Mouse (Mus musculus) CD4-positive helper T cell, adult 2 months (primary cell): ENCODE data around the gene Rhox3g.
"Not testable (repeated sequence)": the region's sequence is repeated elsewhere in the genome, so short reads cannot be mapped to it uniquely, and the experiment has no call there.

Source experiments
- DNase-seq: peaks from one replicate; pipeline ENCODE4 v3.0.0-alpha.2; 2012; ENCODE audit warnings: low read depth, missing footprints, low spot score

Gene Rhox3g

GRCm38 (mm10) chrX:37628512-37628911 is at the start of gene Rhox3g:
TSS of gene Rhox3g (minus strand) at chrX:37628612.
- DNase-seq: not testable (repeated sequence)

DNA sequence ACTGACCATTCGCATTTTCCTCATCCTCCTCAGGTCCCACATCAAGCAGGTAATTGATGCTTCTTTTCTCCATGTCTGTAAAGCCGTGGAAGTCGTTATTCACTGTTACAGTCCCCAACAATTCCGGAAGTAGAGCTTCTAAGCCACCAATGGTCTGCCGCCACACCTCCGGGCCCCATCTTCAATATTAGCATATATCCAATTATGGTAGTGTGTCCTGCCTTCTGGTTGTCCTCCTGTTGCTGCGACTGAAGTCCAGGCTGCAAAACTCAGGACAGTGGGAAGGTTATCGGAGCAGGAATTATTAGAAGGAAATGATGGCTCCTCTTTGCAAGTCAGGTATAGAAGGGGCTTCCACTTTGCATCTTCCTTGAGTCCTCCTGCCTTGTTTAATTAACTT is 44.8 kb upstream of the Rhox3g start, which contains the start of gene Rhox2h:
TSS of gene Rhox2h (minus strand) at position 101 of the 400 bp plus-strand sequence.
- DNase-seq: not testable (repeated sequence)

GRCm38 (mm10) chrX:37668664-37669063 is 40.3 kb upstream of the Rhox3g start, which contains the start of gene Rhox3h:
TSS of gene Rhox3h (minus strand) at chrX:37668764.
- DNase-seq: not testable (repeated sequence)

DNA sequence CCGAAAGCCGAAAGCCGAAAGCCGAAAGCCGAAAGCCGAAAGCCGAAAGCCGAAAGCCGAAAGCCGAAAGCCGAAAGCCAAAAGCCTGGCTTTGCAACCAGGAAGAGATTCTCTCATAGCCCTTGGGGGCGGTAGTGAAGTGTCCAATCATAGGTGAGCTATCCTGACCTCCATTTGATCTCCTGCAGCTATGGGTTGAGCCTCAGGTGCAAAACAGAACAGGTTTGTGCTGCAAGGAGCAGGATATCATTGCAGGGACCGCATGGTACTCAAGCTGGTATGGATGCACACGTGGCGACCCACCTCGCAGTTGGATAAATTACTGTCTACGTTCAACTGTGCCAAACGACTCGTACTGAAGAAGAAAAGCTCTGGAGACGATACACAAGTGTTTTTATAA is 22.8 kb upstream of the Rhox3g start, which contains the start of gene Rhox4g:
TSS of gene Rhox4g (minus strand) at position 101 of the 400 bp plus-strand sequence.
- not testable (repeated sequence) for DNase-seq

DNA sequence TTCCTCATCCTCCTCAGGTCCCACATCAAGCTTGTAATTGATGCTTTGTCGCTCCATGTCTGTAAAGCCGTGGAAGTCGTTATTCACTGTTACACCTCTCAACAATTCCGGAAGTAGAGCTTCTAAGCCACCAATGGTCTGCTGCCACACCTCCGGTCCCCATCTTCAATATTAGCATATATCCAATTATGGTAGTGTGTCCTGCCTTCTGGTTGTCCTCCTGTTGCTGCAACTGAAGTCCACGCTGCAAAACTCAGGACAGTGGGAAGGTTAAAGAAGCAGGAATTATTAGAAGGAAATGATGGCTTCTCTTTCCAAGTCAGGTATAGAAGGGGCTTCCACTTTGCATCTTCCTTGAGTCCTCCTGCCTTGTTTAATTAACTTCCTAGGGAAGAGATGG is 15.0 kb upstream of the Rhox3g start, which contains the start of gene Rhox2g:
TSS of gene Rhox2g (minus strand) at position 101 of the 400 bp plus-strand sequence.
- DNase-seq: not testable (repeated sequence)

DNA sequence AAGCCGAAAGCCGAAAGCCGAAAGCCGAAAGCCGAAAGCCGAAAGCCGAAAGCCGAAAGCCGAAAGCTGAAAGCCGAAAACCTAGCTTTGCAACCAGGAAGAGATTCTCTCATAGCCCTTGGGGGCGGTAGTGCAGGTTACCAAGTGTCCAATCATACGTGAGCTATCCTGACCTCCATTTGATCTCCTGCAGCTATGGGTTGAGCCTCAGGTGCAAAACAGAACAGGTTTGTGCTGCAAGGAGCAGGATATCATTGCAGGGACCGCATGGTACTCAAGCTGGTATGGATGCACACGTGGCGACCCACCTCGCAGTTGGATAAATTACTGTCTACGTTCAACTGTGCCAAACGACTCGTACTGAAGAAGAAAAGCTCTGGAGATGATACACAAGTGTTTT is 20.8 kb downstream of the Rhox3g start, which contains the start of gene Rhox4f:
TSS of gene Rhox4f (minus strand) at position 101 of the 400 bp plus-strand sequence.
- not testable (repeated sequence) for DNase-seq

GRCm38 (mm10) chrX:37580692-37581091 is 47.7 kb downstream of the Rhox3g start, which contains the start of gene Rhox3f:
TSS of gene Rhox3f (plus strand) at chrX:37580992.
- not testable (repeated sequence) for DNase-seq
